Mouse (Mus musculus) inflammation-experienced regulatory T-cells, adult 16 weeks (primary cell): ENCODE data around the gene 0610009B22Rik. TPM values are rescaled to one million over a fixed set of nuclear protein-coding genes. Genes with fewer than 3 reads are reported as not detected.

Experiments
- polyA plus RNA-seq: library from polyadenylated mRNA; unstranded; fragments of 100-300 nt; shearing (Covaris generic); gene quantifications from one replicate; pipeline ENCODE4 v1.2.1, GENCODE M21; 2017

The 0610009B22Rik gene
- polyA plus RNA-seq: 20.0 TPM

DNA sequence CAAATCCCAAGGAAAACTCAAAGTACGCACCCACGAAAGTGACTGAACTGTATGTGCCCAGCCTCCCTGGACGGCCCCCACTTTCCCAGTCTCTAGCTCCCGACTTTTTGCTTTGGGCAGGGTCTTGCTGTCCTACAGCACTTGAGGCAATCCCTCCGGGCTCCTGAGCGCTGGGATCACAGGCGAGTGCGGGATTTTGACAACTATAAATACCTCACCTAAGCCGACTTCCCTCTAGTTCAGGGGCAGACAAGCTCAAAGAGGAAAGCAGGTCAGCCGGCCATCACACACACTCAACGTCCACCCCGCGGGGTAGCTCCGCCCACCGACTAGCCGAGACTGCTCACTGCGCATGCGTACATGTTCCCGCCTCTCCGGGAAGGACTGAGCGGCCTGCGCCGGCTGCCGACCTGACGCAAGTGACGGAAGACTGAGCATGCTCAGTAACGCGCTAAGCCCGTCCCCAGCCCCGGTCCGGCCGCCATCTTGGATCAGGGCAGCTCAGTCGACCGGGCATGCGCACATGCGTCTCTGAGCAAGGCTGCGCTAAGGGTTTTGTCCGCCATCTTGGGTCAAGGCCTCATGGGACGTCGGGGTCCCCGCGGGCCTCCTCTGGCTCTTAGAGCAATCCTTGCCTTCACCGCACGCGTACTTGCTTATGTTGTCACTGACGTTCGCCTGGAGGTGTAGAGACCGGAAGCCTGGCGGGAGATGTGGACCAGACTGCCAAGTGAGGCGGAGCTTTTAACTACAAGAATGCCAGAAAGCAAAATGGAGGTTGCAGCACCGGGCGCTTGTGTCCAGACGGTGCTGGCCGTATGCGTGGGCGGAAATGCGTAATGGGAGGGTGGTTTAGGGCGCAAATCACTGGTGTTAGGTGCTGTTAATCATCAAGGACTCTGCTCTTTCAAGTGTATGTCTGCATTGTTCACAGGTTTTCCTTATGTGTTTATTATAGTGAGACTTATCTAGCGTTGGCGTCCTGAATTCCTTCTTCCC, at the start of gene 0610009B22Rik:
TSS of gene 0610009B22Rik (minus strand) at position 545 of the 999 bp plus-strand sequence.

DNA sequence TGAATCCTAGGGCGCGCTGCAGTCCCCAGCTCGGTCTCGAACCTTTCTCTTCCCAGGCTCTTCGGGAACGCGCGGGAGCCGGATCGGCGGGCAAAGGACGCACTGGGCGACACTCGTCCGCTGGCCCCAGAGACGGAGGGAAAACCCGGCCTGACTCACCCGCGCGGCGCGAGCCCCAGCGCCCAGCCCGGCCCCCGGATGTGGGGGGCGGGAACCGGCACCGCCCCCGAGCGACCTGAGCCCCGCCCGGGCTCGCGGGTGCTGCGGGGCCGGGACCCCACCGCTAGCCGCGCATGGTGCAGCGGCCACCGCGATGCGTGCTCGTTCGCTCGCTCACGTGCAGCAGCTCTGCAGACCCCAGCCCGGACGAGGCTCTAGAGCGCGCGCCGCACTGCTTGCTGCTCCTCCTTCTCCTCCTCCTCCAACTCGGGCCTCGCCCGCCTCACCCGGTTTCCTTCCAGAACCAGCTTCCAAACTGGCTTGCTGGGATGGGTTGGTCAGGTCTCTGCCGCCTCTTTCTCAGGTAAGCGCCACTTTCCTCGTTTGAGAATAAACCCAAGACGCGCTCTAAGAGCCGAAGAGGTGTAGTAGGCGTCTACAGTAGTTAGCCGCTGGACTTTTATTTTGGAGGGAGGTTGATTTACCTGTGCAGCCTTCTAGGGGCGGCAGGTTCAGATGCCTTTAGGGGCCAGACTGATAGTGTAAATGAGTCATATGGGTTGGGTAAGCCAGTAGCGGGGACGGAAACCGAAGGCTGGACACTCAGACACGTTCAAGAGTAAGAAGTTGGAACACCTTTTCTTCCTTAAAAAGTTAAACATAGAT, 37.8 kb downstream of the 0610009B22Rik start, which contains the start of the genes N4bp3 and D930048N14Rik:
TSS of gene N4bp3 (minus strand) at position 152 of the 825 bp plus-strand sequence.
TSS of gene D930048N14Rik (plus strand) at position 264 of the 825 bp plus-strand sequence.

GRCm38 (mm10) chr11:51635525-51636322, 53.0 kb downstream of the 0610009B22Rik start, which contains the start of gene Rmnd5b:
Rmnd5b (minus strand) TSS chr11:51635896.

Other genes starting within 250 kb of the 0610009B22Rik start
- gene Phykpl, start 104.1 kb downstream of the 0610009B22Rik start, polyA plus RNA-seq: 28.7 TPM
- gene Hnrnpab, start 82.0 kb downstream of the 0610009B22Rik start, polyA plus RNA-seq: 34.4 TPM
- 100 TPM for gene Nhp2, start 69.1 kb downstream of the 0610009B22Rik start, polyA plus RNA-seq
- 91.0 TPM for gene Rmnd5b, start 53.0 kb downstream of the 0610009B22Rik start, polyA plus RNA-seq
- gene N4bp3, start 38.0 kb downstream of the 0610009B22Rik start, polyA plus RNA-seq: 10.7 TPM
- 0.91 TPM for gene D930048N14Rik, start 37.9 kb downstream of the 0610009B22Rik start, polyA plus RNA-seq
- gene Sec24a, start 74.8 kb upstream of the 0610009B22Rik start, polyA plus RNA-seq: 31.1 TPM
- 136 TPM for gene Sar1b, start 74.8 kb upstream of the 0610009B22Rik start, polyA plus RNA-seq
- 10.1 TPM for gene Jade2, start 168.8 kb upstream of the 0610009B22Rik start, polyA plus RNA-seq